Comparison of ENCODE assay signal across 24 mouse cellular contexts in the genomic region with DNA sequence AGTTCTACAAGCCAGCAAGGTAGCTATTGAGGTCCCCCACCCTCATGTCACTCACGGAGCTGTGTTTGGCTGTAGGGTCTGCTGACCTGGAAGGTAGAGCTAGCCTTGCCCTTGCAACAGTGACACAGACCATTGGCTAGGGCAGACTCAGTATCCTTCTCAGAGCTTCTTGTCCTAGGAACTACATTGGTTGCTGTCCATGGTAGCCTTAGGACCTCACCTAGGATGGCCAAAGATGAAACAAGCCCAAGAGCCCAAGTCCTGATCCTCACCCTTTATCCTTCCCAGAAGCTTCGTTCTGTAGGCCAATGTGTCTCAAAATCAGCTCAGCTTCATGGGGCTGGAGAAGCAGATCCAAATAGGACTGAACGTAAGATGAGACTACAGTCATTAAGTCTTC.
DNase-seq lines count a peak whose midpoint lies in the region; ATAC-seq and TF ChIP-seq lines count a peak whose summit lies in the region.
"Had no signal": no experiment of that assay in that cellular context is flagged by ENCODE, and none has a peak within 500 bp of the region (broad histone marks: within the 10 kb centered on the region; RNA-seq: fewer than 3 reads in every experiment).

No protein-coding gene starts in this region.

- WGBS in lung, embryonic 14.5 days = 50% methylated on average over 3 of the region's 3 CpGs

- no peaks in the 10 kb centered on the region for H3K4me1 ChIP-seq in lung, embryonic 14.5 days (ENCODE audit: insufficient read depth)
- H3K4me1 ChIP-seq: heart, embryonic 10.5 days; heart, embryonic 13.5 days had no signal

- no peak for TF ChIP-seq CTCF in lung, embryonic 14.5 days (IDR thresholded peaks at IDR 0.05; ENCODE audit: low read depth)

- no peaks in the 10 kb centered on the region for H3K27me3 ChIP-seq in lung, embryonic 14.5 days (ENCODE audit: insufficient read depth, low read length)

- no peaks in the 10 kb centered on the region for H3K9me3 ChIP-seq in lung, embryonic 14.5 days (ENCODE audit: low read depth, low read length)
- H3K9me3 ChIP-seq: forebrain, embryonic 10.5 days; forebrain, embryonic 13.5 days; heart, embryonic 10.5 days; heart, embryonic 13.5 days; hindbrain, embryonic 15.5 days had no signal

- no peaks in the 10 kb centered on the region for H3K36me3 ChIP-seq in lung, embryonic 14.5 days (ENCODE audit: insufficient read depth)
- H3K36me3 ChIP-seq: forebrain, embryonic 10.5 days; heart, embryonic 10.5 days; heart, embryonic 13.5 days; hindbrain, embryonic 15.5 days had no signal

- H3K9ac ChIP-seq in lung, embryonic 14.5 days = no peak overlapping the region
- H3K9ac ChIP-seq: forebrain, embryonic 13.5 days; heart, embryonic 13.5 days; hindbrain, embryonic 15.5 days had no signal

- no peak for ATAC-seq in lung, embryonic 14.5 days (ENCODE audit: insufficient read depth)
- ATAC-seq: activated CD4-positive, CD25-positive, alpha-beta regulatory T cell, adult 4 months; forebrain, embryonic 13.5 days; forebrain, embryonic 16.5 days; intestine, postnatal 0 days had no signal

- DNase-seq in embryo, embryonic 10 days (ENCODE audit: low spot score) = peak; percentile 55
- DNase-seq in embryo, embryonic 9.5 days (ENCODE audit: extremely low spot score) = no peak
- DNase-seq in lung, embryonic 14.5 days = peak; percentile 44
- no peak for DNase-seq in lung, adult 18-20 months
- DNase-seq in mesoderm, embryonic 11.5 days (ENCODE audit: low read depth, low spot score) = peak; percentile 53
- no peak for DNase-seq in cerebellum, postnatal 25 days
- DNase-seq: adrenal gland, adult 8-10 months; adrenal gland, postnatal 25 days; cerebellum, adult 11-12 months; cerebellum, adult 8-10 months; cerebellum, postnatal 10 days; gastrocnemius, postnatal 10 days; gastrocnemius, postnatal 36 days; heart, adult 2 months; heart, postnatal 14 days; heart, postnatal 4 days had no signal

- H3K4me3 ChIP-seq in lung, embryonic 14.5 days (ENCODE audit: low read depth, low read length) = no peak overlapping the region
- H3K4me3 ChIP-seq: forebrain, embryonic 10.5 days; forebrain, embryonic 13.5 days; heart, adult 2 months; heart, embryonic 10.5 days; heart, embryonic 13.5 days; hindbrain, embryonic 15.5 days had no signal

- H3K27ac ChIP-seq in lung, embryonic 14.5 days (ENCODE audit: low read depth) = no peak overlapping the region
- H3K27ac ChIP-seq: forebrain, embryonic 10.5 days; forebrain, embryonic 13.5 days; heart, adult 2 months; heart, embryonic 10.5 days; heart, embryonic 13.5 days; hindbrain, embryonic 15.5 days had no signal

- H3K4me2 ChIP-seq in lung, embryonic 14.5 days = no peak overlapping the region
- H3K4me2 ChIP-seq: forebrain, embryonic 13.5 days; heart, embryonic 13.5 days; hindbrain, embryonic 15.5 days had no signal

Comparison
In these comparisons a context has a peak if more than half of its experiments do, and no peak if none do; other contexts are left out.
1. DNase-seq: peak in embryo, embryonic 10 days (single experiment), lung, embryonic 14.5 days (single experiment) and mesoderm, embryonic 11.5 days (single experiment); none in embryo, embryonic 9.5 days (single experiment), lung, adult 18-20 months (0 of 2) and cerebellum, postnatal 25 days (0 of 2).